Mouse (Mus musculus) hindbrain, embryonic 11.5 days (tissue): ENCODE measurements around the gene Ugt8a. TPM values are rescaled to one million over a fixed set of nuclear protein-coding genes. Genes with fewer than 3 reads are reported as not detected.

ENCODE experiments used
- ATAC-seq: fragments of 200-750 bp; cut with Nextera tagmentation; 2 replicates; pipeline ENCODE4 v1.8.0; 2017; ENCODE audit warnings: mild to moderate bottlenecking, moderate TSS enrichment, moderate library complexity; ENCODE audit not compliant: low FRiP score
- DNase-seq: peaks from one replicate; pipeline ENCODE4 v3.0.0-alpha.2; 2015; ENCODE audit warnings: low spot score
- H3K27ac ChIP-seq: fragments of 300-500 bp; sonication (generic); 2 replicates; pipeline ENCODE4 v1.5.1; 2014; ENCODE audit warnings: mild to moderate bottlenecking, low read depth, low read length
- H3K27me3 ChIP-seq: fragments of 300-500 bp; sonication (generic); 2 replicates; pipeline ENCODE4 v1.6.1; 2014; ENCODE audit warnings: mild to moderate bottlenecking, low read length, moderate library complexity, mixed read lengths; ENCODE audit not compliant: control insufficient read depth, insufficient read depth
- H3K36me3 ChIP-seq: fragments of 300-500 bp; sonication (generic); 2 replicates; pipeline ENCODE4 v1.6.1; 2014; ENCODE audit warnings: mild to moderate bottlenecking, low read length, moderate library complexity, mixed read lengths; ENCODE audit not compliant: control insufficient read depth, insufficient read depth
- H3K4me1 ChIP-seq: fragments of 300-500 bp; sonication (generic); replicated peaks from 2 replicates; pipeline ENCODE4 v1.6.1; 2014; ENCODE audit warnings: low read length, mixed read lengths; ENCODE audit not compliant: control insufficient read depth, insufficient read depth
- H3K4me2 ChIP-seq: fragments of 300-500 bp; sonication (generic); replicated peaks from 2 replicates; pipeline ENCODE4 v1.6.1; 2014; ENCODE audit warnings: mild to moderate bottlenecking, low read depth, low read length
- H3K4me3 ChIP-seq: fragments of 300-500 bp; sonication (generic); 2 replicates; pipeline ENCODE4 v1.5.1; 2014; ENCODE audit warnings: low read depth, low read length
- H3K9ac ChIP-seq: fragments of 300-500 bp; sonication (generic); 2 replicates; pipeline ENCODE4 v1.6.1; 2014; ENCODE audit warnings: low read depth, low read length
- H3K9me3 ChIP-seq: fragments of 300-500 bp; sonication (generic); 2 replicates; pipeline ENCODE4 v1.6.1; 2016; ENCODE audit warnings: low read length; ENCODE audit not compliant: control insufficient read depth
- WGBS: fragments of 180-500 bp; shearing (Covaris S2); extraction: QIAGEN DNeasy Blood & Tissue Kit; methylation state at CpG from one replicate; pipeline ENCODE4 v1.1.7; 2014; 5-methylcytosine and 5-hydroxymethylcytosine counted together
- polyA plus RNA-seq: library from polyadenylated mRNA; unstranded; fragments of >200 nt; fragmentation: Nextera tagmentation; extraction: Ambion mirVana; gene quantifications from 2 replicates; pipeline ENCODE4 v1.2.1, GENCODE M21; 2014

The Ugt8a gene
- 5.0 and 6.7 TPM in 2 replicates for polyA plus RNA-seq

DNA sequence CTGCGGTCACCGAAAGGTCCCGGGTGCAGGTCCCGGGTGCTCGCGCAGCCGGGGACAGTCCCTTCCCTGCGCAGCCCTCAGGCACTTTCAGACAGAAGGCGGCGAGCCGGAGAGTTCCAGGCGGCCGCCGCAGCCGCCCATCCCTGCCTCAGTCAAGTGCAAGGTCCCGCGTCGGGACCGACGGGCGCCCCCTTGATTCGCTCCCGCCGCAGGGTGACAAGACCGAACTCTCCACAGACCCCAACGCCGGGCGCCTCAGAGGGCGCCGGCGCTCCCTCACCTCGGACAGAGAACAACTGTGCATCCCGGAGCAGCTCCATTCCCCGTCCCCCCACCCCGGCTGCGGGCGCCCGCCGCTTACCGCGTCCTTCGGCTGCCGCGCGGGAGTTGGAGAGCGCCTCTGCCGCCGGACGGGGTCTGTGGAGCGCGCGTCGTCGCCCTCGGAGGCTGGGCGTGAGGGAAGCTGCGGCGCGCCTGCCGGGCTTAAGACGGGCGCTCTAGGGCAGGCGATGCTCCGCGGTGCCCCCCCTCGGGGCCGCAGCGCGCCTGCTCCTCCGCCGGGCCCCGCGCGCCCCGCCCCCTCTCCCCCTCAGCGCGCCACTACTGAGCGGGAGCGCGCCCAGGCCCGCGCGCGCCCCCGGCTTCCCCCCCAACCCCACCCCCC, at the start of gene Ugt8a:
Gene Ugt8a, minus strand, starts transcription at position 528 of the 664 bp plus-strand sequence.
- peaks cover 7% of the 10 kb centered on the region; the same call in 1 of the 2 replicates for H3K27me3 ChIP-seq
- peak; percentile 94 for ATAC-seq
- 1% methylated on average over 45 of the region's 85 CpGs for WGBS
- no peaks in the 10 kb centered on the region for H3K36me3 ChIP-seq
- peak within 1 kb of the TSS; percentile 66 for H3K4me3 ChIP-seq
- H3K9me3 ChIP-seq: no peaks in the 10 kb centered on the region
- peak within 1 kb of the TSS; percentile 54; the same call in 1 of the 2 replicates for H3K27ac ChIP-seq
- DNase-seq: peak; percentile 77
- H3K9ac ChIP-seq: peak within 1 kb of the TSS; percentile 66
- H3K4me1 ChIP-seq: 0 out of 2 replicates have a peak, but pooled peaks cover 4% of the 10 kb centered on the region
- H3K4me2 ChIP-seq: peak within 1 kb of the TSS; percentile 97

DNA sequence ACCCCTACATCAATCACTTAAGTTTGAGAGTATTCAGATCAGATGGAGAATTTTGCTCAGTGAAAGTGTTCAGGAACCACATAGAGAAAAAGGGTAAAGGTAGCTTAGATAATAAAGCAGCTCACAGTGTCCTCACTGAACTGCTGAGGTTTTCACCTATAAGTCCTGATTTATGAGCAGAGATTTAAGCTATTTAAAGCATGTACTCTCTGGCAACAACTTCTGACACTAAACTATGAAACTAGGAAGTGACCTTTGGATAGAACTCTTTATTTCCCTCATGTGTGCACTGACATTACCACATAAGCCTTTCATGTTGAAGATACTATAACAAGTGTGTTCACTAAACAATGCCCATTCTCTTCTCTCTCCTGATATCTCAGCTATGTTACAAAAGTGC, 48.2 kb upstream of the Ugt8a start:
- Histone ChIP-seq H3K4me2 (no peak overlapping the region), H3K27me3 (no peaks in the 10 kb centered on the region), H3K9ac (no peak overlapping the region), H3K4me3 (no peak overlapping the region), H3K9me3 (no peaks in the 10 kb centered on the region), H3K27ac (no peak overlapping the region), H3K4me1 (no peaks in the 10 kb centered on the region), H3K36me3 (no peaks in the 10 kb centered on the region)
- ATAC-seq (no peak), DNase-seq (no peak)

- Histone ChIP-seq H3K4me3 (no peak overlapping the region), H3K36me3 (no peaks in the 10 kb centered on the region), H3K27me3 (no peaks in the 10 kb centered on the region), H3K4me1 (no peaks in the 10 kb centered on the region), H3K27ac (no peak overlapping the region), H3K9ac (no peak overlapping the region), H3K4me2 (no peak overlapping the region), H3K9me3 (no peaks in the 10 kb centered on the region)
- 93% methylated on average over 2 of the region's 2 CpGs for WGBS
- DNase-seq (no peak), ATAC-seq (no peak)
Measured at GRCm38 (mm10) chr3:125983707-125984420, 45.4 kb upstream of the Ugt8a start.

DNA sequence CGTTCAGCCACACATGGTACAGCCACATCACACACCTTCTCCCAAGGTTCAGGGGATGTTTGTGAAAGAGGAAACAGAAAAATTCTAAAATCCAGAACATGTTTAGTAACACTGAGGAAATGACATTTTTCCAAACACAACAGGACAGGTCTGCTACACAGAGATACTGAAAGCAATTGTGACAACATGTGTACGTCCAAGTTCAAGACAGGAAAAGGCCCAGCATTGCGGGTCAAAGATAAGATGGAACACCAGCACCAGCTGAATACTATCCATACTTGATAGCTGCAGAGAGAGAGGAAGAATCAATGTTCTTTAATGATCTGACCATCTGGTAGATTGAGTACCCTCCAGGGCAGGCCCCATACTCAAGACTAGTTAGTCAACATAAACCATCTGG, 41.1 kb upstream of the Ugt8a start:
- Histone ChIP-seq H3K9me3 (no peaks in the 10 kb centered on the region), H3K4me2 (no peak overlapping the region), H3K4me3 (no peak overlapping the region), H3K9ac (no peak overlapping the region), H3K4me1 (no peaks in the 10 kb centered on the region), H3K27me3 (no peaks in the 10 kb centered on the region), H3K36me3 (no peaks in the 10 kb centered on the region), H3K27ac (no peak overlapping the region)
- DNase-seq: no peak
- 86% methylated on average over 3 of the region's 3 CpGs for WGBS
- ATAC-seq: no peak

GRCm38 (mm10) chr3:125975899-125976298, 37.5 kb upstream of the Ugt8a start:
- ATAC-seq (no peak), DNase-seq (no peak)
- Histone ChIP-seq H3K9me3 (no peaks in the 10 kb centered on the region), H3K4me3 (no peak overlapping the region), H3K27ac (no peak overlapping the region), H3K4me2 (no peak overlapping the region), H3K27me3 (no peaks in the 10 kb centered on the region), H3K4me1 (no peaks in the 10 kb centered on the region), H3K36me3 (no peaks in the 10 kb centered on the region), H3K9ac (no peak overlapping the region)
- 76% methylated on average over 4 of the region's 4 CpGs for WGBS

DNA sequence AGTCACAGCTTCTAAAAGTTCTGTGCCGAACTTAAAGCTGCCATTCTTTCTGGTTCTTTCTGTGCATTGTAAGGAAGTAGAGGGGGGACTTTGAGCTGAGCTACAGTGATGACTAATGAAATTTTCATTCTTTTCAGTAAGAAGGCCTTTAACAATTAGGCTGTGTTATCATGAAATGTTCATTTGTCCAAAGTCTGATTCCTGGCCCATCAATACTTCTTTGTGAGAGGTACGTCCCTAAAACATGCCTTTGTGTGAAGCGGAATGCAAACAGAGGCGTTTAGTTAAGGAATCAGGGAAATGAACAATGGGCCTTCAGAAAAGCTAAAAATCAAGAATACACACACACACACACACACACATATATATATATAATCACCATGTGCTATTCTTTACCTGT, 31.0 kb upstream of the Ugt8a start:
- no peak overlapping the region for H3K9ac ChIP-seq
- DNase-seq (no peak), ATAC-seq (no peak)
- H3K36me3 ChIP-seq: no peaks in the 10 kb centered on the region
- no peak overlapping the region for H3K27ac ChIP-seq
- no peak overlapping the region for H3K4me3 ChIP-seq
- WGBS: 60% methylated on average over 4 of the region's 4 CpGs
- no peaks in the 10 kb centered on the region for H3K4me1 ChIP-seq
- no peaks in the 10 kb centered on the region for H3K27me3 ChIP-seq
- no peak overlapping the region for H3K4me2 ChIP-seq
- no peaks in the 10 kb centered on the region for H3K9me3 ChIP-seq

- H3K27ac ChIP-seq: no peak overlapping the region
- WGBS: 70% methylated on average over 3 of the region's 3 CpGs
- no peak overlapping the region for H3K4me2 ChIP-seq
- H3K36me3 ChIP-seq: no peaks in the 10 kb centered on the region
- no peak for ATAC-seq
- no peak for DNase-seq
- H3K9ac ChIP-seq: no peak overlapping the region
- no peaks in the 10 kb centered on the region for H3K9me3 ChIP-seq
- H3K4me3 ChIP-seq: no peak overlapping the region
- H3K27me3 ChIP-seq: no peaks in the 10 kb centered on the region
- no peaks in the 10 kb centered on the region for H3K4me1 ChIP-seq
Measured at GRCm38 (mm10) chr3:125956196-125956885, 17.9 kb upstream of the Ugt8a start.

GRCm38 (mm10) chr3:125954881-125955280, 16.5 kb upstream of the Ugt8a start:
- 78% methylated on average over 1 of the region's 1 CpGs for WGBS
- no peak overlapping the region for H3K9ac ChIP-seq
- no peak overlapping the region for H3K4me2 ChIP-seq
- DNase-seq (no peak), ATAC-seq (no peak)
- no peaks in the 10 kb centered on the region for H3K9me3 ChIP-seq
- no peaks in the 10 kb centered on the region for H3K27me3 ChIP-seq
- H3K4me3 ChIP-seq: no peak overlapping the region
- no peaks in the 10 kb centered on the region for H3K36me3 ChIP-seq
- no peak overlapping the region for H3K27ac ChIP-seq
- no peaks in the 10 kb centered on the region for H3K4me1 ChIP-seq
